Mouse (Mus musculus) kidney, embryonic 15.5 days (tissue): ENCODE measurements at regions not wholly inside any gene's neighbourhood (a gene's known extent, or its start where the extent isn't known, plus 50 kb on each side); places are given as distances from the start of the nearest gene placed in this dataset.
A peak's percentile ranks its signal among the peaks of the same experiment; 100 is the strongest.

Experiments
- ATAC-seq: fragments of 200-750 bp; cut with Nextera tagmentation; replicated peaks from 2 replicates; pipeline ENCODE4 v1.8.0; 2017; ENCODE audit warnings: moderate TSS enrichment; ENCODE audit not compliant: low FRiP score
- H3K27ac ChIP-seq: fragments of 300-500 bp; sonication (generic); 2 replicates; pipeline ENCODE4 v1.5.1; 2015; ENCODE audit warnings: mild to moderate bottlenecking, inconsistent platforms
- H3K27me3 ChIP-seq: fragments of 300-500 bp; sonication (generic); 2 replicates; pipeline ENCODE4 v1.6.1; 2015; ENCODE audit warnings: inconsistent platforms
- H3K36me3 ChIP-seq: fragments of 300-500 bp; sonication (generic); 2 replicates; pipeline ENCODE4 v1.6.1; 2015; ENCODE audit warnings: inconsistent platforms
- H3K4me1 ChIP-seq: fragments of 300-500 bp; sonication (generic); 2 replicates; pipeline ENCODE4 v1.6.1; 2015; ENCODE audit warnings: inconsistent platforms
- H3K4me2 ChIP-seq: fragments of 300-500 bp; sonication (generic); 2 replicates; pipeline ENCODE4 v1.6.1; 2015; ENCODE audit warnings: moderate library complexity, mild to moderate bottlenecking, inconsistent platforms
- H3K4me3 ChIP-seq: fragments of 300-500 bp; sonication (generic); replicated peaks from 2 replicates; pipeline ENCODE4 v1.5.1; 2015; ENCODE audit warnings: mild to moderate bottlenecking, inconsistent platforms
- H3K9ac ChIP-seq: fragments of 300-500 bp; sonication (generic); 2 replicates; pipeline ENCODE4 v1.6.1; 2015; ENCODE audit warnings: mild to moderate bottlenecking, inconsistent platforms
- H3K9me3 ChIP-seq: fragments of 300-500 bp; sonication (generic); replicated peaks from 2 replicates; pipeline ENCODE4 v1.6.1; 2016; ENCODE audit warnings: inconsistent platforms
- WGBS: fragments of 180-500 bp; shearing (Covaris S2); methylation state at CpG from one replicate; pipeline ENCODE4 v1.1.7; 2015; ENCODE audit warnings: mixed read lengths; 5-methylcytosine and 5-hydroxymethylcytosine counted together

DNA sequence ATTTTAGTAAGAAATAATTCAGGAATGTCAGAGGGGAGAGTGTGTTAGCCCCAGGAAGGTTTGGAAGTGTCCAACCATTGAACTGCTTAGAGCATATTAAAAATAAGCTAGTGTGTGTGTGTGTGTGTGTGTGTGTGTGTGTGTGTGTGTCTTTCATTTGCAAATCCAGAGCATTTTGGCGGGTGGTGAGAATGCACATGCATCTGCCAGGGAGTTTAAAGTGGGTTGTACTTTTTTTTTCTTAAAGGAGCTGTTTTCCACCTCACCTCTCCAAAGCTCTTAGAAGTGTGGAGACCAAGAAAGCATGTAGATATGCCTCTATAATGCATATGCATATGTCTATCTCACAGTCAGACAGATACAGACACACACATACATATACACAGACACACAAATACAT lies 267.6 kb upstream of the Pfn2 start:
- H3K9me3 ChIP-seq = no peaks in the 10 kb centered on the region
- H3K4me1 ChIP-seq = no peaks in the 10 kb centered on the region
- no peak for ATAC-seq
- WGBS = 83% methylated on average over 1 of the region's 1 CpGs
- H3K9ac ChIP-seq = no peak overlapping the region
- H3K4me2 ChIP-seq = no peak overlapping the region
- no peaks in the 10 kb centered on the region for H3K36me3 ChIP-seq
- no peak overlapping the region for H3K4me3 ChIP-seq
- H3K27ac ChIP-seq = no peak overlapping the region
- no peaks in the 10 kb centered on the region for H3K27me3 ChIP-seq

DNA sequence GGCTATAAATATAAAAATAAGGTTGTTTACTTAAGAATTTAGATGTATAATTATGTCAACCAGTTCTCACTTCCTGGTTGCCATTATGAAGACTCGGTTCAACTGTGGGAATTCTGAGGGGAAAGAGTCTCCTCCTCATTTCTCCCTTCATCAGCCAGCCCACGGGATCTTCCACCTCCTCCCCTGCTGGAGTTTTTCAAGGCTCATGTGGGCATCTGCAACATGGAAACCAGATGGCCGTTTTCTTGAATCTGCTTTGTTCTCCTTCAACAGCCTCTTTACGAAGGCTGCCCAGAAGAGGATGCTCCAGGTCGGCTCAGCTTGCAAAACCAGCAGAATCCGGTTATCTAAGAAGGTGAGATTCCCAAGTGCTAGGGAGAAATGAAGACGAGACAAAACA lies 269.0 kb upstream of the Pfn2 start:
- WGBS = 71% methylated on average over 7 of the region's 7 CpGs
- ATAC-seq = no peak

DNA sequence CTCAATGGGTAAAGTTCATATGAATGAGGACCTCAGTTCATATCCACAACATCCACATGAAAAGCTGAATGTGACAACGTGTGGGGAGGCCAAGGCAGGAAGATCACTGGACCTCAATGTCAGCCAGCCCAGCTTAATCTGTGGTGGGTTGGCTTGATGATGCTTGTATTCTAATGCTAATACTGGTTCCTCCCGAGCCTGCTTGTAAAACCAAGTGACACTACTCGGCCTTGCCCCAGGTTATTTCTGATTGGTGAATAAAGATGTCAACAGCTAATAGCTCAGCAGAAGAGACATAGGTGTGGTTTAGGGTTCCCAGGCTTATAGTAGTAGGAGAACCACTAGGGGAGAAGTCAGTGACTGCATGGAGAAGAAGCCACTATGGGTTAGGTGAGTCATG lies 272.2 kb upstream of the Pfn2 start:
- Histone ChIP-seq H3K9ac (no peak overlapping the region), H3K4me1 (peaks cover 3% of the 10 kb centered on the region; the same call in 1 of the 2 replicates), H3K4me3 (no peak overlapping the region), H3K27me3 (no peaks in the 10 kb centered on the region), H3K9me3 (no peaks in the 10 kb centered on the region), H3K4me2 (no peak overlapping the region), H3K36me3 (no peaks in the 10 kb centered on the region), H3K27ac (no peak overlapping the region)
- ATAC-seq = no peak
- 35% methylated on average over 3 of the region's 3 CpGs for WGBS

More for the DNA sequence above, 269.0 kb upstream of the Pfn2 start:
- H3K4me2 ChIP-seq = no peak overlapping the region
- no peak overlapping the region for H3K9ac ChIP-seq
- H3K27ac ChIP-seq = no peak overlapping the region
- no peaks in the 10 kb centered on the region for H3K27me3 ChIP-seq
- no peaks in the 10 kb centered on the region for H3K9me3 ChIP-seq
- H3K36me3 ChIP-seq = no peaks in the 10 kb centered on the region
- H3K4me1 ChIP-seq = no peaks in the 10 kb centered on the region
- no peak overlapping the region for H3K4me3 ChIP-seq

DNA sequence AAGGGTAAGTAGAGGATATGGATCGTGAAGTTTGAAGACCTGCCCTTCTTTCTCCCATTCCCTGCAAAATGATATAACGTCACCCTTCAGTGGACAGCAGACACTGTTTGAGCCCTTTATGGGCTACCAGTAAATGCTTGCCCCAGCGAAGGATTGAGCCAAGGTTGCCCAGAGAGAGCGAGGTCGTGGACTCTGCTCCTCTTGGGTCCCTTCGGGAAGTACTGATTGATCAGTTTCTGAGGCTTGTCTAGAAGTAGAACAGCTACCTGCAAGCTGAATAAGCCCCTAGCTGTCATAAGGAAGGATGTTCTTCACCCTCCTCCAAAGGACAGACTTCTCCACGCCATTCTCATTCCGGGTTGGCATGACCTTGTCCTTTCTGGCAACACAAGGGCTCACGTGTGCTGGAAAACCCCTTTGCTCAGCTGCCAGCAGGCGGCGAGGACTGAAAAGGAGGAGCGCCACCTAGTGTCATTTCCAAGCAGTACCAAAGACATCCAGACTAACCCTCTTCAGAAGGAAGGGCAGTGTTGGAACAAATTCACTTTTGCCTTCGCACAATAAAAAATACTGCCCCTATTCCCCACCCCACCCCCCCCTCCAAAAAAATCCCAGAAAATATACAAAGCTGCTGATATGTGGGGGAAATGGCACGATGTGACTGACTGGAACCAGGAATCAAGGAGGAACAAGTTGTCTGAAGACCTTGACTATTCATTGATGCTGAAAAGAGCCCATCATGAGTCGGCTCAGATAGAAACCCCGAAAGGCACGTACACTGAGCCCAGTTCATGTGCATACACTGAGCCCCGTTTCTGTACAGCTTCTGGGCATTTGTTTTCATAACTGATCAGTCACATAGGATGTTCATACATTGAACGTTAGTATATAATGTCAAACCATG lies 274.8 kb upstream of the Pfn2 start:
- 45% methylated on average over 19 of the region's 19 CpGs for WGBS
- H3K4me3 ChIP-seq = no peak overlapping the region
- ATAC-seq = peak; percentile 80; the same call in 1 of the 2 replicates
- peaks cover 3% of the 10 kb centered on the region; the same call in 1 of the 2 replicates for H3K4me1 ChIP-seq
- H3K27me3 ChIP-seq = no peaks in the 10 kb centered on the region
- H3K9ac ChIP-seq = no peak overlapping the region
- H3K9me3 ChIP-seq = no peaks in the 10 kb centered on the region
- no peak overlapping the region for H3K27ac ChIP-seq
- no peak overlapping the region for H3K4me2 ChIP-seq
- H3K36me3 ChIP-seq = no peaks in the 10 kb centered on the region

DNA sequence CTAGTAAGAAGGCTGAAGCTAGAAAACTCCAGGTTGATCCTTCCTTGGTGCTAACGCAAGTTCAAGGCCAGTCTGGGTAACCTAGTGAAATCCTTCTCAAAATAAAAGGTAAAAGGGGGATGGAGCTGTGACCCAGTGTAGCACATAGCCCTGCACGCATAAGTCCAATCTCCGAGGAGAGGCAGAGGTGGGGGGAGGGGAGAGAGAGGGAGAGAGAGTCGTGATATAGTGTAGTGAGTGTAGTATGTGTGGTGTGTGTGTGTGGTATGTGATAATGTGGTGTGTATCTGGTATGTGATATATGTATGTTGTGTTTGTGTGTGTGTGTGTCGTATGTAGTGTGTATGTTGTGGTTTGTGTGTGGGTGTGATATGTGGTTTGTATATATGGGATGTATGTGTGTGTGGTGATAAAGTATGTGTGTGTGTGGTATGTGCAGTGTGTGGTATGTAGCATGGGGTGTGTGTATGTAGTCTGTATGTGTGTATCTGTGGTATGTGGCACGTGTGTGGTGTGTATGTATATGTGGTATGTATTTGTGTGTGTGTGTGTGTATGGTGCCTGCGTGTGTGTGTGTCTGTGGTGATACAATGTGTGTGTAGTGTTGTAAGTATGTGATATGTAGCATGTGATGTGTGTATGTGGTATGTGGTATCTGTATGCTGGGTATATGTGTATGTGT lies 275.7 kb upstream of the Pfn2 start:
- Histone ChIP-seq H3K27me3 (no peaks in the 10 kb centered on the region), H3K27ac (no peak overlapping the region)
- no peak for ATAC-seq

DNA sequence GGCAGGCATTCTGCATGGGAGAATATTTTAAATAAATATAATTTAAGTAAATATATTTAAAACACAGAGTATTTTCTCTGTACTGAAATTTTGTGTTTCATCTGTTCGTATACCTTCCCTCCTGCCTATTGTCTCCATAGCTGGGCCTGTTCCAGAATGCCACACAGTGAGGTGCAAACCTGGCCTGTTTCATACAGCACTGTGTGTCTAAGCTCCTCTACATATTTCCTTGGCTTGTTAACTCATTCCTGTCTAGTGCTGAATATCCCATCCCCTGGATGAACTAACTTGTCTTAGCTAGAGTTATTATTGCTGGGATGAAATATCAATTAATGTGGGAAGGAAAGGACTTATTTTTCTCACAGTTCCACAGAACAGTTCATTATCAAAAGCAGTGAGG lies 277.0 kb upstream of the Pfn2 start:
- no peak overlapping the region for H3K4me2 ChIP-seq
- no peak overlapping the region for H3K4me3 ChIP-seq
- peaks cover 3% of the 10 kb centered on the region; the same call in 1 of the 2 replicates for H3K4me1 ChIP-seq
- no peaks in the 10 kb centered on the region for H3K9me3 ChIP-seq
- ATAC-seq = no peak
- H3K27me3 ChIP-seq = no peaks in the 10 kb centered on the region
- WGBS = 77% methylated on average over 1 of the region's 1 CpGs
- H3K9ac ChIP-seq = no peak overlapping the region
- no peak overlapping the region for H3K27ac ChIP-seq
- H3K36me3 ChIP-seq = no peaks in the 10 kb centered on the region

More for the DNA sequence above, 275.7 kb upstream of the Pfn2 start:
- Histone ChIP-seq H3K4me3 (no peak overlapping the region), H3K9ac (no peak overlapping the region), H3K9me3 (no peaks in the 10 kb centered on the region), H3K36me3 (no peaks in the 10 kb centered on the region), H3K4me2 (no peak overlapping the region), H3K4me1 (peaks cover 3% of the 10 kb centered on the region; the same call in 1 of the 2 replicates)
- WGBS = 77% methylated on average over 7 of the region's 7 CpGs

DNA sequence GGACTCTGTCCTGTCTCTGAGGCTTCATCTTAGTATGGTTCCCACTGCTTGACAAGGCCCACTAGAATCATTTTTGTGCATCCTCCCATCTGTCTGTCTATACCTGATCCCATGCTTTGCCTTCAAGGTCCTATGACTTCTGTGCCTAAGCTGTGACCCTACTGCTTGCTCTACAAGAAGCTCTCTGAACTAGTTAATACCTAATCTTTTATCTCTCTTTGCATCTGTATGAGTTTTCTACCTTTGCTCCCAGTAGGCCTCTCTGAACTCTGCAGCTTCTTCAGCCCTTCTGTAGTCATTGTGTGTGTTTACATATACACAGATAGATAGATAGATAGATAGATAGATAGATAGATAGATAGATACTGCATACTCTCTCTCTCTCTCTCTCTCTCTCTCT lies 279.1 kb upstream of the Pfn2 start:
- no peak for ATAC-seq
- Histone ChIP-seq H3K4me1 (peaks cover 3% of the 10 kb centered on the region; the same call in 1 of the 2 replicates), H3K36me3 (no peaks in the 10 kb centered on the region), H3K4me2 (no peak overlapping the region), H3K4me3 (no peak overlapping the region), H3K27ac (no peak overlapping the region), H3K27me3 (no peaks in the 10 kb centered on the region), H3K9ac (no peak overlapping the region), H3K9me3 (no peaks in the 10 kb centered on the region)

DNA sequence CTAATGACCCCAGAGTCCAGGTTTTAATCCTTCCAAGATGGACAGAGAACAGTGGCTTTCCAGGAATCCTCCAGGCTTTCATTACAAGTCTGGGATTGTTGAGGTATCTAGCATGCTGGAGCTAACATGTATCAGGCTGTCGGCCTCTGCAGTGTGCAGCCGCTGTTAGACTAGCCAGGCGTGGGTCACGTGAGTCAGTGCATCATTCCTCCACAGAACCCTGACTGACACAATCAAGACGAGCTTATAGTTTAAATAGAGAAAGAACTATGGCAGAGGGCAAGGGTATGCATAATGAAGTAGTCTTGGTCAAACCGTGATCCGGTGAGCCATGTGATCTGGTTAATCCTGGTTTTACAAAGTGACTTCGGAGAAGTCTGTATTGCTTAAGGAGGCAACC lies 280.2 kb upstream of the Pfn2 start:
- H3K9ac ChIP-seq = no peak overlapping the region
- no peaks in the 10 kb centered on the region for H3K27me3 ChIP-seq
- no peaks in the 10 kb centered on the region for H3K4me1 ChIP-seq
- H3K27ac ChIP-seq = no peak overlapping the region
- WGBS = 81% methylated on average over 8 of the region's 8 CpGs
- H3K4me2 ChIP-seq = no peak overlapping the region
- H3K4me3 ChIP-seq = no peak overlapping the region
- H3K9me3 ChIP-seq = no peaks in the 10 kb centered on the region
- no peak for ATAC-seq
- no peaks in the 10 kb centered on the region for H3K36me3 ChIP-seq

DNA sequence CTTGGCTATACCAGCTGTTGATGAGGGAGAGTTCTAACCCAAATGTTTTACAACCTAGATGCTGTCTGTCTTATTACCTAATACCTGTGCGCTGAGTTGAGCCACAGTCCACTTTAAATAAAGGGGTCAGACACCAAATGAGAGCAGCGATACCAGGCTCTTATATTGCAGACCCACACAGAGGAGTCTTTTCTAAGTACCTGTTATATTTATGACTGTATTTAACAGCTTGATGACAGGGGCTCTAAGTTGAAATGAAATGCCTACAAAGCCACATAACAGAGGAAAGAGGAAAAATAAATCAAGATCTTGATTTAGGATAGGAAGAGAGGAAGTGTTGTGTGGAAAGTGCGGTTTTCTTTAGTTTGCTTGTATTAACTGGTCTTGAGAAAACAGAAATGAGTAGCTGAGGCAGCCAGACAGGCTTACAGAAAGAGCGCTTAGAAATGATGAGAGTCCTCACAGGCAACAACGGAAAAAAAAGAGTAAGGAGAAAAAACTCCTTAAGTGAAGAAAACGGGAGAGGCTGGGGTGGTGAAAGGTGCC lies 281.6 kb upstream of the Pfn2 start:
- WGBS = 21% methylated on average over 6 of the region's 6 CpGs
- no peaks in the 10 kb centered on the region for H3K4me1 ChIP-seq
- H3K27ac ChIP-seq = no peak overlapping the region
- no peak for ATAC-seq
- peak overlapping the region; percentile 22; the same call in 1 of the 2 replicates for H3K4me2 ChIP-seq
- no peaks in the 10 kb centered on the region for H3K9me3 ChIP-seq
- no peak overlapping the region for H3K9ac ChIP-seq
- H3K4me3 ChIP-seq = no peak overlapping the region
- no peaks in the 10 kb centered on the region for H3K27me3 ChIP-seq
- no peaks in the 10 kb centered on the region for H3K36me3 ChIP-seq

DNA sequence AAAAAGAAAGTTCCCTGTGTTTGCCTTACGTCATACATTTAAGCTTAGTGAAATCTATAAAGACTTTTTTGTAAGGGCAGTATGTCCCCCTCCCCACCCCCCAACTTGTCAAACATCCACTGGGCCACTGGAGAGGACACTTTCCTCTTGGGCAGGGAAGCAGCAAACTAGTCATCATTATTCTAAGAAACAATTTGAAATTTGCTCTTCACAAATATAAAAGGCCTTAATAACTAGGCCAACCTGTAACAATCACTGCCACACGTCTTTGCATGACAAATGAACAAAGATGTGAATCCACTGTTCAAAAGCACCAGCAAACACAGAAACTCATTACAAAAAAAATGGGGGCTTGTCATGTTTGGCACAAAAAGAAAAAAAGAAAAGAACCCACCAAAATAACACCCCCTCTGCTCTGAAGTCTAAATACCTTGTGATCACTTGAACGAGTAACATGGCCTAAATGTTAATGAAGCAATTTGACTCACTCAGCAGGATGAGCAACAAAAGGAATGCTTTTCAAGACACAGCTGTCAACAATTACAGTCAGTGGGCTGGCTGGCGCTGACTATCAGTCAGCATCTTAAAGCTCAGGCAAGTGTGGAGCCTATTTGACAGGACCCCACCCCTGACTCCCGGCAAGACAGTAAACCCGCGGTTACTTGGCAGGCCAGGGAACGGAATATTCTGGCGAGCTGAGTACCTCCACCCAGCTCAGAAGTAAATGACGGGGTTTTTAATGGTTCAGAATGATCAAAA lies 278.7 kb upstream of the Tsc22d2 start:
- Histone ChIP-seq H3K4me3 (no peak overlapping the region), H3K4me1 (no peaks in the 10 kb centered on the region), H3K27me3 (no peaks in the 10 kb centered on the region), H3K9me3 (no peaks in the 10 kb centered on the region), H3K36me3 (no peaks in the 10 kb centered on the region), H3K9ac (no peak overlapping the region), H3K27ac (no peak overlapping the region), H3K4me2 (no peak overlapping the region)
- 38% methylated on average over 10 of the region's 10 CpGs for WGBS
- no peak for ATAC-seq

DNA sequence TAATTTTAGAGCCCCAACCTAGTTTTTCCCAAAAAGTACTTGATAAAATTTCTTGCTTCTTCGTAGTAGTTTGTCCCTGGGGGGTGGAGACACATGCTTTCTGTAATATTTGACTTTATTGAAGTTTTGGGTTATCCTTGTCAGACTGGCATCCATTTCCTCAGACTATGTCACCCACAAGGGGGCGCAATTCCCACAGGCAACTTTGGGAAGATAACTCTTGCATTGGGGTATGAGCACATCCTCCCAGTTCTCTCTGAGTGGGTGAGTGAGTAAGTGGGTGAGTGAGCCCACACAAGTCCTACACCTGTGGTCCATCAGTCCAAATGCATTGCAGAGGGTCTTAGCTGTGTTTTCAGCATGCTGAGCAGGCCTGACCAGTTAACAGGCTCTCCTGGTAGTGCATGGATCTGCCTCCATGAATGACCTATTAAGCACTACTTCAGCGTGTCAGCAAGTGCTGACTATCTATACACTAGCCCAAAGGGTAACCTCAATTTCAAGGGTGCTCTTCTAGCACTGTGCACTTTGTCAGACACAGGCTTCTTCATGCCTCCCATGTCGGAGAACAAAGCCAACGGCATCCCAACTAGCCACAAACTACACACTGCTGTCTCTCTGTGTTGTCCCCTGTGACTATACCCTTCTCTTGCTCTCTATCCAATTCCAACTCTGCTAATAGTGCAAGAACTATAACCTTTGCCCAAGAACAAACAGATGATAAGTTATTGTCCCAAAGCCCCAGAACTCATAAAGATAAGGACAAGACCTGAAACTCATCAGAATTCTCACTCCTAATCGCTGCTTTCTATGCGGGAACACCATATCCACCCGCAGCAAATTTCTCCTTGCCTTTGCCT lies 275.6 kb upstream of the Tsc22d2 start:
- H3K27ac ChIP-seq = no peak overlapping the region
- no peak overlapping the region for H3K4me3 ChIP-seq
- no peaks in the 10 kb centered on the region for H3K27me3 ChIP-seq
- no peak overlapping the region for H3K4me2 ChIP-seq
- WGBS = 78% methylated on average over 8 of the region's 8 CpGs
- no peaks in the 10 kb centered on the region for H3K9me3 ChIP-seq
- H3K4me1 ChIP-seq = no peaks in the 10 kb centered on the region
- H3K36me3 ChIP-seq = no peaks in the 10 kb centered on the region
- no peak overlapping the region for H3K9ac ChIP-seq
- no peak for ATAC-seq
